ENCODE assay signal across 24 mouse cellular contexts in the genomic region with DNA sequence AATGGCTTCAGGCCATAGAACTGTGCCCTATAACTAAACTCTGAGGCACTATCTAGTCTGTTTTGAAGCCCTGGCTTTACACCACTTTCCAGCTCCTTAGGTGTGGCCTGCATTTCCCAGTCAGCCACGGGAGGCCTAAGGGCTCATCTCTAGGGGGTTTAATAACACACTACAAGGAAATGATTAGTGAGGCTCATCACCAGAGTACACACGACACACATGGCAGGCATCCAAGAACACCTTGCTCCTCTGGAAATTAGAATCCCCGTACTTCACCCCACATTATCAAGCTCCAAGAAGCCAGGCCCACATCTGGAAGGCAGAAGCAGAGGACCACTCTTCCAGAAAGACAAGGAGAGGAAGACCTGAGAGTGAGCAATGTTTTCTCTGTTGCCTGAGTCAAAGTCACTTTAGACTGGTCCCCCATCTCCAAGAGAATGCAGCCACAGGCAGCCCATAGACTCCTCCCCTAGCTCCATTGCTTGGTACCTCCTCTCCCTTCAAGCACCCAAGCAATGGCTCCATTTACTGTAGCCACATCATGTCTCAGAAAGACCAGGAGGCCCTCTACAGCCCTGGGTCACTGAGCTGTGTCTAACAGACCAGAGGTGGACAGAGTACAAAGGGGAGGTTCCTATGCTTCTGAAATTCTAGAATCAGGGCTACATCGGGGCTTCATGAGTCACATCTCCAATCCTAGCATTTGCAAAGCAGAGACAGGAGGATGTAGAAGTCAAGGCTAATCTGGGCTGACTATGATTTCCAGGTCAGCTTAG.
DNase-seq lines count a peak whose midpoint lies in the region; ATAC-seq and TF ChIP-seq lines count a peak whose summit lies in the region.
"Had no signal": no experiment of that assay in that cellular context is flagged by ENCODE, and none has a peak within 500 bp of the region (broad histone marks: within the 10 kb centered on the region; RNA-seq: fewer than 3 reads in every experiment).

No protein-coding gene starts in this region.

- ATAC-seq in kidney, embryonic 14.5 days (ENCODE audit: low FRiP score, low TSS enrichment) = no peak
- ATAC-seq in intestine, postnatal 0 days = peak; percentile 41; the same call in 1 of the 2 replicates
- ATAC-seq in kidney, embryonic 16.5 days (ENCODE audit: low FRiP score, low TSS enrichment) = peak; percentile 57
- ATAC-seq: forebrain, postnatal 0 days had no signal

- no peak overlapping the region for H3K4me2 ChIP-seq in kidney, embryonic 14.5 days (replicated peaks; ENCODE audit: low read depth, low read length)
- no peak overlapping the region for H3K4me2 ChIP-seq in intestine, postnatal 0 days (replicated peaks; ENCODE audit: low read depth)
- H3K4me2 ChIP-seq in kidney, embryonic 16.5 days (replicated peaks; ENCODE audit: low read depth, low read length) = no peak overlapping the region
- H3K4me2 ChIP-seq: heart, embryonic 13.5 days; hindbrain, embryonic 12.5 days; limb, embryonic 15.5 days; lung, embryonic 15.5 days; midbrain, embryonic 12.5 days; neural tube, embryonic 15.5 days; stomach, embryonic 15.5 days had no signal

- H3K9ac ChIP-seq in kidney, embryonic 14.5 days (ENCODE audit: low read depth, low read length) = no peak overlapping the region
- H3K9ac ChIP-seq in intestine, postnatal 0 days (ENCODE audit: low read depth, low read length) = no peak overlapping the region
- H3K9ac ChIP-seq in kidney, embryonic 16.5 days (replicated peaks; ENCODE audit: low read length) = no peak overlapping the region
- H3K9ac ChIP-seq: forebrain, postnatal 0 days; heart, embryonic 13.5 days; hindbrain, embryonic 12.5 days; limb, embryonic 15.5 days; liver, embryonic 14.5 days; lung, embryonic 15.5 days; midbrain, embryonic 12.5 days; neural tube, embryonic 15.5 days; stomach, embryonic 15.5 days had no signal

- H3K27me3 ChIP-seq in kidney, embryonic 14.5 days (ENCODE audit: control insufficient read depth, insufficient read depth, low read length) = no peaks in the 10 kb centered on the region
- no peaks in the 10 kb centered on the region for H3K27me3 ChIP-seq in intestine, postnatal 0 days (replicated peaks; ENCODE audit: control insufficient read depth, insufficient read depth, low read length)
- 0 out of 2 replicates have a peak, but pooled peaks cover 3% of the 10 kb centered on the region for H3K27me3 ChIP-seq in kidney, embryonic 16.5 days (ENCODE audit: insufficient read depth, low read length)
- H3K27me3 ChIP-seq: heart, embryonic 13.5 days; limb, embryonic 15.5 days; lung, embryonic 15.5 days; neural tube, embryonic 15.5 days; stomach, embryonic 15.5 days had no signal

- H3K4me3 ChIP-seq in kidney, embryonic 14.5 days (ENCODE audit: low read length) = no peak overlapping the region
- no peak overlapping the region for H3K4me3 ChIP-seq in intestine, postnatal 0 days (ENCODE audit: low read depth, low read length)
- no peak overlapping the region for H3K4me3 ChIP-seq in kidney, embryonic 16.5 days (ENCODE audit: low read length)
- H3K4me3 ChIP-seq: heart, embryonic 13.5 days; hindbrain, embryonic 12.5 days; limb, embryonic 15.5 days; lung, embryonic 15.5 days; midbrain, embryonic 12.5 days; neural tube, embryonic 15.5 days; stomach, embryonic 15.5 days had no signal

- WGBS in kidney, embryonic 14.5 days = 51% methylated on average over 4 of the region's 4 CpGs
- 32% methylated on average over 4 of the region's 4 CpGs for WGBS in intestine, postnatal 0 days
- whole genome bisulfite sequencing in kidney, embryonic 16.5 days = 46% methylated on average over 4 of the region's 4 CpGs

- peaks cover 9% of the 10 kb centered on the region for H3K4me1 ChIP-seq in kidney, embryonic 14.5 days (ENCODE audit: control insufficient read depth, insufficient read depth, low read length)
- no peaks in the 10 kb centered on the region for H3K4me1 ChIP-seq in intestine, postnatal 0 days (replicated peaks; ENCODE audit: control insufficient read depth, insufficient read depth, low read length)
- H3K4me1 ChIP-seq in kidney, embryonic 16.5 days (ENCODE audit: insufficient read depth, low read length) = peaks cover 20% of the 10 kb centered on the region

- no peaks in the 10 kb centered on the region for H3K9me3 ChIP-seq in kidney, embryonic 14.5 days (ENCODE audit: control insufficient read depth, low read length)
- no peaks in the 10 kb centered on the region for H3K9me3 ChIP-seq in intestine, postnatal 0 days (ENCODE audit: control insufficient read depth)
- no peaks in the 10 kb centered on the region for H3K9me3 ChIP-seq in kidney, embryonic 16.5 days (ENCODE audit: low read length)
- H3K9me3 ChIP-seq: heart, embryonic 13.5 days; hindbrain, embryonic 12.5 days; limb, embryonic 15.5 days; lung, embryonic 15.5 days; midbrain, embryonic 12.5 days; neural tube, embryonic 15.5 days; stomach, embryonic 15.5 days had no signal

- no peaks in the 10 kb centered on the region for H3K36me3 ChIP-seq in kidney, embryonic 14.5 days (ENCODE audit: control insufficient read depth, insufficient read depth, low read length)
- H3K36me3 ChIP-seq in intestine, postnatal 0 days (ENCODE audit: control insufficient read depth, insufficient read depth) = no peaks in the 10 kb centered on the region
- no peaks in the 10 kb centered on the region for H3K36me3 ChIP-seq in kidney, embryonic 16.5 days (ENCODE audit: insufficient read depth, low read length)
- H3K36me3 ChIP-seq: heart, embryonic 13.5 days; hindbrain, embryonic 12.5 days; limb, embryonic 15.5 days; lung, embryonic 15.5 days; midbrain, embryonic 12.5 days; neural tube, embryonic 15.5 days; stomach, embryonic 15.5 days had no signal

- peak; percentile 58 for DNase-seq in kidney, adult 11 months
- DNase-seq in kidney, postnatal 4 days = peak; percentile 44 to 63
- no peak for DNase-seq in adipocyte (ENCODE audit: low spot score)
- no peak for DNase-seq in embryo, embryonic 11 days
- DNase-seq in cerebellum, adult 9-10 months = no peak
- DNase-seq: adrenal gland, postnatal 25 days; cerebellum, adult 8-10 months; forebrain, postnatal 0 days; gastrocnemius, postnatal 25 days; heart, adult 18-20 months; heart, postnatal 14 days; right cerebral cortex, adult 18-20 months; thymus, adult 18-20 months had no signal

- no peak for TF ChIP-seq CTCF in intestine, postnatal 0 days (IDR thresholded peaks at IDR 0.05; ENCODE audit: low read depth)

- no peak overlapping the region for H3K27ac ChIP-seq in kidney, embryonic 14.5 days (ENCODE audit: low read depth, low read length)
- H3K27ac ChIP-seq in intestine, postnatal 0 days (ENCODE audit: low read depth, low read length) = no peak overlapping the region
- no peak overlapping the region for H3K27ac ChIP-seq in kidney, embryonic 16.5 days (ENCODE audit: low read length)
- H3K27ac ChIP-seq: heart, embryonic 13.5 days; hindbrain, embryonic 12.5 days; limb, embryonic 15.5 days; liver, embryonic 14.5 days; lung, embryonic 15.5 days; midbrain, embryonic 12.5 days; neural tube, embryonic 15.5 days; stomach, embryonic 15.5 days had no signal

Comparison
In these comparisons a context has a peak if more than half of its experiments do, and no peak if none do; other contexts are left out.
1. DNase-seq: peak in kidney, adult 11 months (single experiment) and kidney, postnatal 4 days (2 of 2); none in adipocyte (single experiment), embryo, embryonic 11 days (single experiment) and cerebellum, adult 9-10 months (single experiment).